Mouse (Mus musculus) erythroblast, embryonic 14.5 days (primary cell): ENCODE results near the gene Stard13.

Experiments used
- GATA1 ChIP-seq: IDR thresholded peaks from 2 replicates; pipeline ENCODE4 v1.6.1; 2012; ENCODE audit warnings: low read length, inconsistent platforms, mixed read lengths
- TAL1 ChIP-seq: IDR thresholded peaks from 3 replicates; pipeline ENCODE4 v1.6.1; 2012; ENCODE audit warnings: low read length, inconsistent platforms, mixed read lengths

- TF ChIP-seq TAL1 = no peak
- no peak for TF ChIP-seq GATA1
These were observed 212.8 kb downstream of the Stard13 start for GRCm38 (mm10) chr5:151020831-151021230.
